Mouse (Mus musculus) ovary, postnatal 10 days (tissue): Measurements from ENCODE around the gene Pkd1l1.

Source experiments
- DNase-seq: peaks from one replicate; pipeline ENCODE4 v3.0.0; 2022; ENCODE audit warnings: low spot score

Gene Pkd1l1

GRCm38 (mm10) chr11:8936431-8937110 is 36.5 kb downstream of the Pkd1l1 start:
- DNase-seq, result no peak

- no peak for DNase-seq
These were observed 56.9 kb downstream of the Pkd1l1 start for GRCm38 (mm10) chr11:8916081-8916671.

- no peak for DNase-seq
These were observed 90.3 kb downstream of the Pkd1l1 start for GRCm38 (mm10) chr11:8882793-8883192.

GRCm38 (mm10) chr11:8881521-8881920 is 91.5 kb downstream of the Pkd1l1 start:
- no peak for DNase-seq

- DNase-seq, result no peak
These were observed 103.0 kb downstream of the Pkd1l1 start for GRCm38 (mm10) chr11:8870115-8870514.

- DNase-seq, result no peak
These were observed 107.0 kb downstream of the Pkd1l1 start for GRCm38 (mm10) chr11:8866021-8866420.

DNA sequence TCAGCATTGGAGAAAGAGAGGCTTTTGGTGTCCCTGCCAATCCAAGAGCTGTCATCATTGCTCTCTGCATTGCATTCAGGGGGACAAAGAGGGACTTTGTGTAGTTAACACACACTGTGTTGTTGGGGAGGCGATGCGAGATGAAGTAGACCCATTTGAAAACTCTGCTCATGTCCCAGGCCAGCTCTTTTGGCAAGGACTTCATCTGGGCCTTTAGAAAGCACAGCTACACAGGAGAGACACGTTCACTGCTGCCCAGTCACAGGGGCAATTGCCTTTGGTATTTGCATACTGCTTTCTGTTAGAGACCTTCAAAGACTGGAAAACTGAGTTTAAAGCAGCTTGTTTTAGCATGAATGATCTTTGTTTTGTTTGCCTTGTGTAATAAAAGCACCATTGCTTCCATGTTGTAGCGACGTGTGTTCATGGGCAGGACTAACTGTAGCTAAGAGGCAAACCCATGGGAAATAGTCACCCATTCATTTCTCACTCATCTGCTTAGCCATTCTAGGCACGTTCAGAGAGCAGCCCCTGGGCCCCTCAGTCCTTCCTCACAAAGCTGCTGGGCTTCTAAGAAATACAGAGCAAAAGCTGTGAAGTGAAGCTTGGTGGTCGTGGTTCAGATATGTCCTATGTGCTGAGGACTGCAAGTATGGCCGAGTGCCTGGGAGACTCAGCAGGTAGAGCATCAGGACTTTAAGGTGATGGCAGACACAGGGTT is 109.0 kb downstream of the Pkd1l1 start:
- DNase-seq, result no peak

- DNase-seq, result no peak
These were observed 110.6 kb downstream of the Pkd1l1 start for GRCm38 (mm10) chr11:8862426-8862825.

DNA sequence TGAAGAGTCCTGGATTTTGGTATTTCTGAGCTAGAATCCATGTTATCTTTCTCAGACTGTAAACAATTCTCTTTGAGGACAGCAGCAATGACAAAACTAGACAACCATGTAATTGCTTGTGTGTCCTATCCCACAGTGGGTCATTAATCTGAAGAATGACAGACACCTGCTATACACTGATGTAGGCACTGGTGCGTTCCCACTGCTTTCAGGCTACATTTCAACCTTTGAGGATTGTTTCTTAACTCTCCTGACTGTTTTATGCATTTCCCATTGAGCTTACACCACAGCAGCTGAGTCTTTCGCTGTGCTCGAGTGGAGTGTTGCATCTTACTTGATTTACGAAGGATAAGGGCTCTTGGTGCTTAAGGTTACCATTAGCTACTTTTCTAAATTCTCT is 111.1 kb downstream of the Pkd1l1 start:
- DNase-seq, result no peak

DNA sequence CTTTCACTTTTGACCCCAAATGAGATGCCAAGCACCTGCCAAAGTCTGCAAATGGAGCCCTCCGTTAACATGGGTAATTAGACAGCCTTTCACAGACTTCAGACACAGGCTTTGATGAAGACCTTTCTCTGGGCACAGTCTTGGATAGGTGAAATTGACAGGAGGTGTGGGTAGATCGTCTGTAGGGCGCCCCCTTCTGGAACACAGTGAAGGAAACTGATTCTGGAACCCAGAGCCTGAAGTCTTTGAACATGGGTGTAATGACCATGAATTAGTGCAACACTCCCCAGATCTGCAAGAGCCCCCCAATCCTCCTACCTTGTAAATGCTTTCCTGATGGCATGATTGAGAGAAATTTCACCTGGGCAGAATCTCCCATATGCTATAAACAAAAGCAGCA is 112.2 kb downstream of the Pkd1l1 start:
- no peak for DNase-seq

- peak; percentile 45 for DNase-seq
These were observed 113.2 kb downstream of the Pkd1l1 start for GRCm38 (mm10) chr11:8859868-8860267.

GRCm38 (mm10) chr11:8859041-8859440 is 114.0 kb downstream of the Pkd1l1 start:
- no peak for DNase-seq

DNA sequence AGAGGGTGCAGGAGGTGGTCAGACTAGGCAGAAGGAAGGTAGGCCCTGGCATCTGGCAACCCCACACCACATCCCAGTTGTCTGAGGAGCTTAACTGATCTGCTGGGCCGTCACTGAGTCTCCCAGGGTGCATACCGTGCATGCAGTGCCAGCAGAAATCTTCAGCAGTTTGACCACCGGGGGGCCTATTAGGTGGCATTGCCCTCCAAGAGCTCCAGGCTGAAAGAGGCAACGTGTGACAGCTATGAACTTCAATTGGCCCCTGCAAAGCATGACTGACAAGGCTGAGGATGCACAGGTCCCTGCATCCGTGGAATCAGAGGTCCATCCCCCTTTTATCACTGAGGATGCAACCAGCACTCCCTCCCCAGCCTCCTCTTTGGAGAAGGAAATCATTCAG is 116.9 kb downstream of the Pkd1l1 start:
- no peak for DNase-seq

GRCm38 (mm10) chr11:8848049-8848448 is 125.0 kb downstream of the Pkd1l1 start:
- DNase-seq, result no peak

- no peak for DNase-seq
These were observed 125.4 kb downstream of the Pkd1l1 start for GRCm38 (mm10) chr11:8847627-8848026.

GRCm38 (mm10) chr11:8836176-8836575 is 136.9 kb downstream of the Pkd1l1 start:
- DNase-seq, result no peak

GRCm38 (mm10) chr11:8834121-8834520 is 138.9 kb downstream of the Pkd1l1 start:
- no peak for DNase-seq

DNA sequence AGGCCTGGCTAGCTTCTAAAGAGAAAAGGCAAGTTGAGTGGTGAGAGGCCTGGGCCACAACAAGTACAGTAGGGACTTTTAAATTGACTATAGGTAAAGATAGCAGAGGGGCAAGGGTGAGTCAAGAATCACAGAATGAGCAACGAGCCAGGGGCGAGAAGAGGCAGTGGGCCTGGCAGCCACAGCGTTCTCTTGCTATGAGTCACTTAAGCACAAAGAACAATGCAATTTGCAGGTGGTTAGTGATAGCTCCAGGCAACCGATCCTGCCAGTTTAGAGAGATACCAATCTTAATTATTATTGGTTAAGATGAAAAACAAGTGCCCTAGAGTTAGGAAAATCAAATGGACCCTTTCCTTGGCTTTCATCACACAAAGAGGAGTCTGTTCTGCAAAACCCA is 142.5 kb downstream of the Pkd1l1 start:
- no peak for DNase-seq

GRCm38 (mm10) chr11:8829561-8829960 is 143.5 kb downstream of the Pkd1l1 start:
- no peak for DNase-seq

- no peak for DNase-seq
These were observed 144.1 kb downstream of the Pkd1l1 start for GRCm38 (mm10) chr11:8828836-8829526.

- no peak for DNase-seq
These were observed 146.5 kb downstream of the Pkd1l1 start for GRCm38 (mm10) chr11:8826609-8827008.

DNA sequence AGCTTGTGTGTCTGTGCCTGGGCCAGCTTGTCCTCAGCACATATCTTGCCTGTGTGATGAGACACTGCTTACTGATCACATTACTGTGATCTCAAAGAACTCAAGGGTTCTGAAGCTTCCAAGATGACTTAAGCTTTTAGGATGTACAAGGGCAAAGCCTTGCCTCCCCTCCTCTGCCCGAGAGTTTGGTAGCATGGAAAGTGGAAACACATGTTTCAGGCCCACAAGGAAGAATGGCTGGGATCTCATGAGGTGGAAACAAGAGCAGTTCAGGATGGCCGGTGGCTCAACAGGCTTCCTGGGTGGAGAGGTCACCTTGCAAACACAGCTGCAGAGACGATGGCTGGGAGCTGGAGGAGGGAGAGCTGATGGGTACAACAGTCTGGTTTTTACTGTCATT is 147.0 kb downstream of the Pkd1l1 start:
- DNase-seq, result no peak

GRCm38 (mm10) chr11:8825413-8825812 is 147.7 kb downstream of the Pkd1l1 start:
- no peak for DNase-seq
